Mouse (Mus musculus) heart, embryonic 11.5 days (tissue): ENCODE results near the gene Ell. TPM values are rescaled to one million over a fixed set of nuclear protein-coding genes. Genes with fewer than 3 reads are reported as not detected.

Source experiments
- ATAC-seq: fragments of 200-750 bp; cut with Nextera tagmentation; replicated peaks from 2 replicates; pipeline ENCODE4 v1.8.0; 2017; ENCODE audit warnings: moderate library complexity; ENCODE audit not compliant: insufficient number of reproducible peaks, low FRiP score, low TSS enrichment
- H3K27ac ChIP-seq: fragments of 300-500 bp; sonication (generic); 2 replicates; pipeline ENCODE4 v1.5.1; 2014; ENCODE audit warnings: mild to moderate bottlenecking, low read depth, low read length
- H3K27me3 ChIP-seq: fragments of 300-500 bp; sonication (generic); 2 replicates; pipeline ENCODE4 v1.6.1; 2014; ENCODE audit warnings: mild to moderate bottlenecking, low read length, mixed read lengths; ENCODE audit not compliant: control insufficient read depth, insufficient read depth
- H3K36me3 ChIP-seq: fragments of 300-500 bp; sonication (generic); 2 replicates; pipeline ENCODE4 v1.6.1; 2014; ENCODE audit warnings: mild to moderate bottlenecking, low read length, moderate library complexity, mixed read lengths; ENCODE audit not compliant: control insufficient read depth, insufficient read depth
- H3K4me1 ChIP-seq: fragments of 300-500 bp; sonication (generic); 2 replicates; pipeline ENCODE4 v1.6.1; 2014; ENCODE audit warnings: low read length; ENCODE audit not compliant: control insufficient read depth, insufficient read depth
- H3K4me2 ChIP-seq: fragments of 300-500 bp; sonication (generic); 2 replicates; pipeline ENCODE4 v1.6.1; 2014; ENCODE audit warnings: mild to moderate bottlenecking, moderate library complexity
- H3K4me3 ChIP-seq: fragments of 300-500 bp; sonication (generic); 2 replicates; pipeline ENCODE4 v1.5.1; 2014; ENCODE audit warnings: low read depth, low read length
- H3K9ac ChIP-seq: fragments of 300-500 bp; sonication (generic); 2 replicates; pipeline ENCODE4 v1.6.1; 2014; ENCODE audit warnings: mild to moderate bottlenecking, low read depth, low read length, moderate library complexity
- H3K9me3 ChIP-seq: fragments of 300-500 bp; sonication (generic); replicated peaks from 2 replicates; pipeline ENCODE4 v1.6.1; 2016; ENCODE audit warnings: low read length; ENCODE audit not compliant: control insufficient read depth
- WGBS: fragments of 180-500 bp; shearing (Covaris S2); extraction: QIAGEN DNeasy Blood & Tissue Kit; methylation state at CpG from one replicate; pipeline ENCODE4 v1.1.7; 2014; ENCODE audit not compliant: insufficient replicate concordance; 5-methylcytosine and 5-hydroxymethylcytosine counted together
- polyA plus RNA-seq: library from polyadenylated mRNA; unstranded; fragments of >200 nt; fragmentation: Nextera tagmentation; extraction: Ambion mirVana; gene quantifications from 2 replicates; pipeline ENCODE4 v1.2.1, GENCODE M21; 2014

Ell gene
- polyA plus RNA-seq, 1 experiment from 2014 or later = 14.1 TPM

- Histone ChIP-seq H3K27me3 (no peaks in the 10 kb centered on the region), H3K9ac (peak overlapping the region; percentile 94), H3K4me1 (peaks cover 24% of the 10 kb centered on the region), H3K36me3 (no peaks in the 10 kb centered on the region; the same call in 1 of the 2 replicates), H3K4me2 (peak overlapping the region; percentile 100), H3K27ac (no peak overlapping the region), H3K4me3 (peak overlapping the region; percentile 78), H3K9me3 (0 out of 2 replicates have a peak, but pooled peaks cover 2% of the 10 kb centered on the region)
- ATAC-seq = no peak
- 60% methylated on average over 18 of the region's 18 CpGs for WGBS
Measured at GRCm38 (mm10) chr8:70606780-70607602, 67.7 kb downstream of the Ell start.

- peak overlapping the region; percentile 100 for H3K4me2 ChIP-seq
- peaks cover 24% of the 10 kb centered on the region for H3K4me1 ChIP-seq
- no peaks in the 10 kb centered on the region for H3K9me3 ChIP-seq
- no peaks in the 10 kb centered on the region; the same call in 1 of the 2 replicates for H3K36me3 ChIP-seq
- no peaks in the 10 kb centered on the region for H3K27me3 ChIP-seq
- peak overlapping the region; percentile 78 for H3K4me3 ChIP-seq
- 29% methylated on average over 6 of the region's 6 CpGs for WGBS
- H3K9ac ChIP-seq = peak overlapping the region; percentile 94
- peak overlapping the region; percentile 99; the same call in 1 of the 2 replicates for H3K27ac ChIP-seq
- no peak for ATAC-seq
Measured at GRCm38 (mm10) chr8:70607603-70607897, 68.3 kb downstream of the Ell start.

- Histone ChIP-seq H3K4me3 (peak overlapping the region; percentile 78), H3K4me2 (peak overlapping the region; percentile 100), H3K9ac (peak overlapping the region; percentile 94), H3K36me3 (no peaks in the 10 kb centered on the region; the same call in 1 of the 2 replicates), H3K9me3 (no peaks in the 10 kb centered on the region), H3K27ac (peak overlapping the region; percentile 99), H3K27me3 (no peaks in the 10 kb centered on the region), H3K4me1 (peaks cover 24% of the 10 kb centered on the region)
- ATAC-seq = no peak
- 2% methylated on average over 81 of the region's 84 CpGs for WGBS
Measured at GRCm38 (mm10) chr8:70607898-70608748, 68.9 kb downstream of the Ell start.

GRCm38 (mm10) chr8:70608749-70609367, 69.6 kb downstream of the Ell start, which contains the start of gene Ssbp4:
Gene Ssbp4 (minus strand): TSS chr8:70608872.
- no peaks in the 10 kb centered on the region for H3K9me3 ChIP-seq
- peak within 1 kb of the TSS; percentile 94 for H3K9ac ChIP-seq
- H3K36me3 ChIP-seq = no peaks in the 10 kb centered on the region; the same call in 1 of the 2 replicates
- peaks cover 24% of the 10 kb centered on the region for H3K4me1 ChIP-seq
- H3K4me2 ChIP-seq = peak within 1 kb of the TSS; percentile 100
- H3K27me3 ChIP-seq = no peaks in the 10 kb centered on the region
- no peak for ATAC-seq
- WGBS = 3% methylated on average over 26 of the region's 26 CpGs
- peak within 1 kb of the TSS; percentile 99 for H3K27ac ChIP-seq
- H3K4me3 ChIP-seq = peak within 1 kb of the TSS; percentile 78

- peak; percentile 70 for ATAC-seq
- Histone ChIP-seq H3K9me3 (no peaks in the 10 kb centered on the region), H3K36me3 (no peaks in the 10 kb centered on the region), H3K27ac (peak overlapping the region; percentile 99), H3K27me3 (no peaks in the 10 kb centered on the region), H3K4me1 (peaks cover 24% of the 10 kb centered on the region), H3K4me3 (peak overlapping the region; percentile 58), H3K4me2 (peak overlapping the region; percentile 100), H3K9ac (peak overlapping the region; percentile 86)
- WGBS = under 1% methylated on average over 37 of the region's 39 CpGs
Measured at GRCm38 (mm10) chr8:70609368-70609848, 70.2 kb downstream of the Ell start.

GRCm38 (mm10) chr8:70609849-70610795, 70.9 kb downstream of the Ell start:
- Histone ChIP-seq H3K4me2 (peak overlapping the region; percentile 100), H3K9me3 (no peaks in the 10 kb centered on the region), H3K27ac (peak overlapping the region; percentile 99), H3K9ac (peak overlapping the region; percentile 86), H3K36me3 (no peaks in the 10 kb centered on the region), H3K4me3 (peak overlapping the region; percentile 58), H3K27me3 (no peaks in the 10 kb centered on the region), H3K4me1 (peaks cover 24% of the 10 kb centered on the region)
- 1% methylated on average over 43 of the region's 45 CpGs for WGBS
- ATAC-seq = peak; percentile 62

GRCm38 (mm10) chr8:70610796-70611771, 71.8 kb downstream of the Ell start:
- Histone ChIP-seq H3K9me3 (no peaks in the 10 kb centered on the region), H3K36me3 (no peaks in the 10 kb centered on the region), H3K4me3 (peak overlapping the region; percentile 58), H3K27ac (peak overlapping the region; percentile 99), H3K9ac (peak overlapping the region; percentile 86), H3K4me2 (peak overlapping the region; percentile 100), H3K4me1 (peaks cover 21% of the 10 kb centered on the region), H3K27me3 (no peaks in the 10 kb centered on the region)
- ATAC-seq = no peak
- under 1% methylated on average over 54 of the region's 54 CpGs for WGBS
